Mouse (Mus musculus) G1E (cell line): ENCODE results near the gene Sept5.

Source experiments
- CTCF ChIP-seq: IDR thresholded peaks from 2 replicates; pipeline ENCODE4 v1.5.1; 2012; ENCODE audit warnings: low read depth, low read length, inconsistent platforms, mixed read lengths
- GATA1 ChIP-seq: IDR thresholded peaks from 2 replicates; pipeline ENCODE4 v1.6.1; 2012; ENCODE audit warnings: borderline replicate concordance, low read length, inconsistent platforms, mixed read lengths
- GATA2 ChIP-seq: IDR thresholded peaks from 2 replicates; pipeline ENCODE4 v1.6.1; 2012; ENCODE audit warnings: low read depth, low read length, inconsistent platforms, borderline replicate concordance
- POLR2AphosphoS5 ChIP-seq: IDR thresholded peaks from 2 replicates; pipeline ENCODE4 v1.6.1; 2012; ENCODE audit warnings: low read depth, low read length, inconsistent platforms; ENCODE audit not compliant: insufficient replicate concordance
- TAL1 ChIP-seq: conservative IDR thresholded peaks from 2 replicates; pipeline ENCODE4 v1.6.1; 2012; ENCODE audit warnings: low read depth, low read length, inconsistent platforms, mixed read lengths

- TF ChIP-seq CTCF (no peak), TAL1 (no peak), GATA2 (no peak), GATA1 (no peak), POLR2AphosphoS5 (no peak)
Measured at GRCm38 (mm10) chr16:18633333-18633732, 3.6 kb upstream of the Sept5 start.
